Mouse (Mus musculus) liver, adult 2 months (tissue): ENCODE results near the gene Dnttip2.

ENCODE experiments used
- CTCF ChIP-seq: fragments of 200-500 bp; IDR thresholded peaks from 2 replicates; pipeline ENCODE4 v1.5.1; 2011; ENCODE audit warnings: low read depth, low read length, control low read depth
- POLR2A ChIP-seq: fragments of 200-500 bp; IDR thresholded peaks from 2 replicates; pipeline ENCODE4 v1.6.1; 2011; ENCODE audit warnings: low read length, control low read depth; ENCODE audit not compliant: insufficient read depth; ENCODE audit errors: extremely low read depth

GRCm38 (mm10) chr3:122291828-122292227, 17.6 kb downstream of the Dnttip2 start:
- TF ChIP-seq CTCF (no peak), POLR2A (no peak)
